In the genomic region with DNA sequence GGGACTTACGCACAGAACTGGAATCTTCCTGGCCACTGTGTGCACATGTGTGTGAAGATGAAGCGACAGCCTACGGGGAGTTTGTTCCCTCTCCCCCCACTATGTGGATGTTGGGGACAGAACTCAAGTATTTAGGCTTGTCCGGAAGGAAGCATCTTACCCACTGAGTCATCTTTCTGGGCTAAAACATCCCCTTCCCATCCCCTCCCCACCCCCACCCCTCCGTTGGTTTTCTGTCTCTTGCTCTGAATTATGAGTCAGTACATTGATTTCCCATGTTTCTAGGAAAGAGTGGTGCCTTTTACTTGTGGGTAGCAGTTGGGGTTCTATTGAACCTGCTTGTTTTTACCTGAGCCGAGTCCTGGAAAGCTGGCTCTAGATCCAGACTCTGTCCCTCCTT, we compare ENCODE assay signal across 13 mouse cellular contexts. TPM values are rescaled to one million over a fixed set of nuclear protein-coding genes. Genes with fewer than 3 reads are reported as not detected.
"Had no signal": no experiment of that assay in that cellular context is flagged by ENCODE, and none has a peak within 500 bp of the region (broad histone marks: within the 10 kb centered on the region; RNA-seq: fewer than 3 reads in every experiment).

No protein-coding gene starts in this region.

- DNase-seq: liver, postnatal 0 days; lung, adult 2 months; lung, postnatal 14 days; lung, postnatal 36 days; midbrain, embryonic 14.5 days; right cerebral cortex, postnatal 14 days; spleen, adult 18-20 months; thymus, adult 18-20 months; thymus, postnatal 14 days; thymus, postnatal 36 days had no signal

- ATAC-seq: liver, postnatal 0 days; lung, postnatal 0 days had no signal

RNA-seq across cellular contexts. Expression of a gene that starts 16.4 kb away (rescaled TPM):
- total RNA-seq: monocyte, adult 5-6 weeks had no signal
- polyA plus RNA-seq: macrophage had no signal
